Mouse (Mus musculus) neural tube, embryonic 13.5 days (tissue): ENCODE data around the gene Ankrd66. TPM values are rescaled to one million over a fixed set of nuclear protein-coding genes. Genes with fewer than 3 reads are reported as not detected.
"Not testable (repeated sequence)": the region's sequence is repeated elsewhere in the genome, so short reads cannot be mapped to it uniquely, and the experiment has no call there.

Experiments used
- ATAC-seq: fragments of 200-750 bp; cut with Nextera tagmentation; 2 replicates; pipeline ENCODE4 v1.8.0; 2017; ENCODE audit warnings: low read depth, mild to moderate bottlenecking, moderate TSS enrichment, moderate library complexity
- H3K27ac ChIP-seq: fragments of 300-500 bp; sonication (generic); replicated peaks from 2 replicates; pipeline ENCODE4 v1.5.1; 2015; ENCODE audit warnings: moderate library complexity, mild to moderate bottlenecking, inconsistent platforms
- H3K27me3 ChIP-seq: fragments of 300-500 bp; sonication (generic); 2 replicates; pipeline ENCODE4 v1.6.1; 2015; ENCODE audit warnings: mild to moderate bottlenecking, inconsistent platforms
- H3K36me3 ChIP-seq: fragments of 300-500 bp; sonication (generic); 2 replicates; pipeline ENCODE4 v1.6.1; 2015; ENCODE audit warnings: mild to moderate bottlenecking, inconsistent platforms
- H3K4me1 ChIP-seq: fragments of 300-500 bp; sonication (generic); replicated peaks from 2 replicates; pipeline ENCODE4 v1.6.1; 2015; ENCODE audit warnings: inconsistent platforms
- H3K4me2 ChIP-seq: fragments of 300-500 bp; sonication (generic); 2 replicates; pipeline ENCODE4 v1.6.1; 2015; ENCODE audit warnings: inconsistent platforms, mild to moderate bottlenecking, moderate library complexity
- H3K4me3 ChIP-seq: fragments of 300-500 bp; sonication (generic); 2 replicates; pipeline ENCODE4 v1.5.1; 2015; ENCODE audit warnings: mild to moderate bottlenecking, inconsistent platforms
- H3K9ac ChIP-seq: fragments of 300-500 bp; sonication (generic); 2 replicates; pipeline ENCODE4 v1.6.1; 2015; ENCODE audit warnings: moderate library complexity, mild to moderate bottlenecking, inconsistent platforms
- H3K9me3 ChIP-seq: fragments of 300-500 bp; sonication (generic); 2 replicates; pipeline ENCODE4 v1.6.1; 2016; ENCODE audit warnings: inconsistent platforms
- WGBS: fragments of 180-500 bp; shearing (Covaris S2); methylation state at CpG from one replicate; pipeline ENCODE4 v1.1.7; 2015; 5-methylcytosine and 5-hydroxymethylcytosine counted together
- polyA plus RNA-seq: library from polyadenylated mRNA; unstranded; fragments of >200 nt; fragmentation: Nextera tagmentation; extraction: Ambion mirVana; gene quantifications from 2 replicates; pipeline ENCODE4 v1.2.1, GENCODE M21; 2015

Gene Ankrd66
- polyA plus RNA-seq, 1 experiment from 2014 or later: 0.14 TPM

DNA sequence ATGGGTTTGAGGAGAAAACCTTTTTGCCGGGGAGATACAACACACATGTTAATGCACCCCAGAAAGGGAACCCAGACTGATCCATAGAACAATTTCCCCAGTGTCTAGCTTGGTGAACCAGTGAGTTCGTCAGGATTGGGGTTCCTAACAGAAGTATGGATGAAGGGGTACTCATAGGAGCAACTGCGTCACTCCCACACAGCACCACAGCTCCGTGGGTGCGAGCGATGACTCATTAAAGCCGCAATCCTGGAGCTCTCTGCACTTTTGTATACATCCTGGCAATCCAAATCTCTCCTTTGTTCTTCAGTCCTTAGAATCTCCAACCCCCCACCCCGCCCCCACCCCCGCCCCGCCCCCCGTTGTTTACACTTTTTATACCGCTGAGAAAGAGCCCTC is 24.2 kb upstream of the Ankrd66 start:
- 0 out of 2 replicates have a peak, but pooled peaks cover under 1% of the 10 kb centered on the region for H3K9me3 ChIP-seq
- peak; percentile 70 for ATAC-seq
- peak overlapping the region; percentile 69 for H3K9ac ChIP-seq
- H3K27me3 ChIP-seq: no peaks in the 10 kb centered on the region
- peaks cover 12% of the 10 kb centered on the region for H3K4me1 ChIP-seq
- peak overlapping the region; percentile 84 for H3K4me2 ChIP-seq
- WGBS: 6% methylated on average over 12 of the region's 12 CpGs
- H3K4me3 ChIP-seq: peak overlapping the region; percentile 48
- no peaks in the 10 kb centered on the region for H3K36me3 ChIP-seq
- no peak overlapping the region for H3K27ac ChIP-seq

DNA sequence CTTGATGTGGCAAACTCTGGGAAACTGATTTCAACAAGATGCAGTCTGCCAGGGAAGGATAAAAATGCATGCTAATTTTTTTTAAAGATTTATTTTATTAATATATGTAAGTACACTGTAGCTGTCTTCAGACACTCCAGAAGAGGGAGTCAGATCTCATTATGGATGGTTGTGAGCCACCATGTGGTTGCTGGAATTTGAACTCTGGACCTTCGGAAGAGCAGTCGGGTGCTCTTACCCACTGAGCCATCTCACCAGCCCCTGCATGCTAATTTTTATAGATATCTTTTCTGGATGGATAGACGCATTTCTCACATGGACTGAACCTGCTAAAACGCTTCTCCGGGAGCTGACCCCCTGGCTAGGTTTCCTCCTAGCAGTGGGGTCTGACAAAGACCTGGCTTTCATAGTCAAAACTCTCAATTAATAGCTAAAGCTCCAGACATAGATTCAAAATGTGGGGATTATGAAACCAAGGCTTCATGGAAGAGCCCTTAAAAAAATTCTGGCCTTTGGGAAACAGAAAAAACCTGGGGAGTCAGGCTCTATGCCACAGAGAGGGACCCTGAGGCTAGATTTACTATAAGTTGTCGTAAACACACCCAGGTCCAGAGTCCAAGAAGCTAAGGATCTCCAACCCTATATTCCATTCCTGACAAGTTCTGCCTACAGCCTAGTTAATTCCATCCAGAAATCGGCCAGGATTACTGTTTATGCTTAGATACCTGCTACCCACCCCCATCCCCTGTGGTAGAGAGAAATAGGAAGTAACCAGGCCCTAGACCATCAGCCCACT is 20.0 kb upstream of the Ankrd66 start:
- no peak overlapping the region for H3K4me2 ChIP-seq
- H3K27ac ChIP-seq: no peak overlapping the region
- H3K9ac ChIP-seq: no peak overlapping the region
- peaks cover 6% of the 10 kb centered on the region; the same call in 1 of the 2 replicates for H3K4me1 ChIP-seq
- H3K27me3 ChIP-seq: no peaks in the 10 kb centered on the region
- 93% methylated on average over 7 of the region's 7 CpGs for WGBS
- H3K9me3 ChIP-seq: peaks cover 4% of the 10 kb centered on the region; the same call in 1 of the 2 replicates
- no peak for ATAC-seq
- no peak overlapping the region for H3K4me3 ChIP-seq
- H3K36me3 ChIP-seq: no peaks in the 10 kb centered on the region

- H3K4me3 ChIP-seq: no peak overlapping the region
- no peak overlapping the region for H3K9ac ChIP-seq
- no peaks in the 10 kb centered on the region for H3K27me3 ChIP-seq
- peaks cover 7% of the 10 kb centered on the region; the same call in 1 of the 2 replicates for H3K4me1 ChIP-seq
- 84% methylated on average over 3 of the region's 3 CpGs for WGBS
- H3K9me3 ChIP-seq: peaks cover 4% of the 10 kb centered on the region; the same call in 1 of the 2 replicates
- no peak overlapping the region for H3K27ac ChIP-seq
- no peaks in the 10 kb centered on the region for H3K36me3 ChIP-seq
- no peak for ATAC-seq
- H3K4me2 ChIP-seq: no peak overlapping the region
Observed at GRCm38 (mm10) chr17:43558678-43559077, 15.2 kb upstream of the Ankrd66 start.

GRCm38 (mm10) chr17:43557541-43558090 is 14.2 kb upstream of the Ankrd66 start:
- no peaks in the 10 kb centered on the region for H3K27me3 ChIP-seq
- peak; percentile 94 for ATAC-seq
- peaks cover 7% of the 10 kb centered on the region; the same call in 1 of the 2 replicates for H3K4me1 ChIP-seq
- WGBS: 26% methylated on average over 6 of the region's 6 CpGs
- H3K9ac ChIP-seq: no peak overlapping the region
- peaks cover 4% of the 10 kb centered on the region; the same call in 1 of the 2 replicates for H3K9me3 ChIP-seq
- H3K27ac ChIP-seq: no peak overlapping the region
- no peak overlapping the region for H3K4me2 ChIP-seq
- no peaks in the 10 kb centered on the region for H3K36me3 ChIP-seq
- no peak overlapping the region for H3K4me3 ChIP-seq

- Histone ChIP-seq H3K4me2 (no peak overlapping the region), H3K27ac (no peak overlapping the region), H3K4me1 (peaks cover 7% of the 10 kb centered on the region; the same call in 1 of the 2 replicates), H3K27me3 (no peaks in the 10 kb centered on the region), H3K9me3 (no peaks in the 10 kb centered on the region), H3K36me3 (no peaks in the 10 kb centered on the region), H3K4me3 (no peak overlapping the region), H3K9ac (no peak overlapping the region)
- ATAC-seq: no peak; the same call in 1 of the 2 replicates
- 65% methylated on average over 4 of the region's 4 CpGs for WGBS
Observed at GRCm38 (mm10) chr17:43557104-43557503, 13.7 kb upstream of the Ankrd66 start.

GRCm38 (mm10) chr17:43554516-43555403 is 11.3 kb upstream of the Ankrd66 start:
- H3K36me3 ChIP-seq: no peaks in the 10 kb centered on the region
- H3K4me1 ChIP-seq: peaks cover 7% of the 10 kb centered on the region; the same call in 1 of the 2 replicates
- no peak for ATAC-seq
- no peak overlapping the region for H3K4me3 ChIP-seq
- WGBS: 75% methylated on average over 12 of the region's 12 CpGs
- no peaks in the 10 kb centered on the region for H3K9me3 ChIP-seq
- no peak overlapping the region for H3K27ac ChIP-seq
- H3K27me3 ChIP-seq: no peaks in the 10 kb centered on the region
- no peak overlapping the region for H3K9ac ChIP-seq
- H3K4me2 ChIP-seq: no peak overlapping the region

GRCm38 (mm10) chr17:43551122-43551630 is 7.7 kb upstream of the Ankrd66 start:
- no peak; the same call in 1 of the 2 replicates for ATAC-seq
- Histone ChIP-seq H3K4me2 (no peak overlapping the region), H3K36me3 (no peaks in the 10 kb centered on the region), H3K9me3 (no peaks in the 10 kb centered on the region), H3K4me1 (no peaks in the 10 kb centered on the region), H3K4me3 (no peak overlapping the region), H3K27ac (no peak overlapping the region), H3K27me3 (no peaks in the 10 kb centered on the region), H3K9ac (no peak overlapping the region)
- 43% methylated on average over 3 of the region's 3 CpGs for WGBS

DNA sequence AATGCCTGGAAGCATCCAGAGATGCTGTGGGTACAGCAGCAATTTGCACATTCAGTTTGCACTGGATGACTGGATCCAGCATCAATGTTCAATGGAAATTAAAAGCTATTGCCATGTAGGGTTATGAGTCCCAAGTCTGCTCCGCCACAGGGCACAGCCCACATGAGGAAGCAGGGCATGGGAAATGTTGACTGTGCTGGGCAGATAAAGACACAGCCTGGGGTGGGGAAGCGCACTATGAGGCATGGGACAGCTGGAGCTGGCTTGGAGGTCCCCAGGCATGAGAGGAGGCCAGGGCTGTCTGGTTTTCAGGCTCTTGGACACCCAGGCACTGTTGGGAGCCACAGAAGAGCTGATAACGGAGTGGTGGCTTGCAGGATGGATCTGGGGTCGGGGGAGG is 601 bp upstream of the Ankrd66 start:
- no peaks in the 10 kb centered on the region for H3K9me3 ChIP-seq
- 88% methylated on average over 4 of the region's 4 CpGs for WGBS
- no peak overlapping the region for H3K4me2 ChIP-seq
- H3K4me3 ChIP-seq: no peak overlapping the region
- H3K9ac ChIP-seq: no peak overlapping the region
- H3K4me1 ChIP-seq: no peaks in the 10 kb centered on the region
- no peak for ATAC-seq
- no peak overlapping the region for H3K27ac ChIP-seq
- H3K36me3 ChIP-seq: no peaks in the 10 kb centered on the region
- H3K27me3 ChIP-seq: no peaks in the 10 kb centered on the region

DNA sequence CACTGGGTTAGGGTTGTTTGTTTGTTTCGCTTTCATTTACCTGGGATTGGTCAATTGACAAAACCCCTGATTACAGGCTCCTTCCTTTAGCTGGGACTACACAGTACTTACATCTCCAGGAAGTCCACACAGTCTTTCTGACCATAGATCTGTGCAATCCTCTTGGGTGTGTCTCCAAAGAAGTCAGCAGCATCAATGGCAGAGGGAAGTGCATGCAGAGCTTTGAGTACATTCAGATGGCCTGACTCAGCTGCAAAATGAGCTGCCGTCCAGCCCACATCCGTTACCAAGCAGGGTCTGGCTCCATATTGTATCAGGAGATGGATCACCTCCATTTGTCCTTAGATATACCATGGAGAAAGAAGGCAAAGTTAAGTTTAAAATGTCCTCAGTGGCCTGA is 4.7 kb downstream of the Ankrd66 start:
- WGBS: 79% methylated on average over 3 of the region's 3 CpGs
- H3K27me3 ChIP-seq: no peaks in the 10 kb centered on the region
- no peaks in the 10 kb centered on the region for H3K9me3 ChIP-seq
- H3K4me2 ChIP-seq: no peak overlapping the region
- H3K4me3 ChIP-seq: no peak overlapping the region
- no peak overlapping the region for H3K27ac ChIP-seq
- no peak overlapping the region for H3K9ac ChIP-seq
- peaks cover 10% of the 10 kb centered on the region for H3K4me1 ChIP-seq
- ATAC-seq: no peak
- H3K36me3 ChIP-seq: no peaks in the 10 kb centered on the region

DNA sequence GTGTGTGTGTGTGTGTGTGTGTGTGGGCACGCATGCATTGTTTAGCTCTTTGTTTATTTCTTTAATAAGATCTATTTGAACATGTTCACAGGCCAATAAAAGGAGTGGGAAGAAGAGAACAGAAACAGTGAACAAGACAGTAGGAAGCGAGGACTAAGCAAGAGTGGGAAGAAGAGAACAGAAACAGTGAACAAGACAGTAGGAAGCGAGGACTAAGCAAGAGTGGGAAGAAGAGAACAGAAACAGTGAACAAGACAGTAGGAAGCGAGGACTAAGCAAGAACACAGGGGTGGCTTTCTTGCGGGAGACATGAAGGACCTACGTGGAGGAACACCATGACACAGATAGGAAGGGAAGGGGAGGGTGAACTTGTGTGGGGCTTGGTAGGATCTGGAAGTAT is 6.6 kb downstream of the Ankrd66 start:
- not testable (repeated sequence) for H3K9me3 ChIP-seq, ATAC-seq, H3K4me1 ChIP-seq, H3K9ac ChIP-seq, H3K4me2 ChIP-seq, H3K27ac ChIP-seq, H3K4me3 ChIP-seq, H3K36me3 ChIP-seq, H3K27me3 ChIP-seq
- 86% methylated on average over 6 of the region's 6 CpGs for WGBS

DNA sequence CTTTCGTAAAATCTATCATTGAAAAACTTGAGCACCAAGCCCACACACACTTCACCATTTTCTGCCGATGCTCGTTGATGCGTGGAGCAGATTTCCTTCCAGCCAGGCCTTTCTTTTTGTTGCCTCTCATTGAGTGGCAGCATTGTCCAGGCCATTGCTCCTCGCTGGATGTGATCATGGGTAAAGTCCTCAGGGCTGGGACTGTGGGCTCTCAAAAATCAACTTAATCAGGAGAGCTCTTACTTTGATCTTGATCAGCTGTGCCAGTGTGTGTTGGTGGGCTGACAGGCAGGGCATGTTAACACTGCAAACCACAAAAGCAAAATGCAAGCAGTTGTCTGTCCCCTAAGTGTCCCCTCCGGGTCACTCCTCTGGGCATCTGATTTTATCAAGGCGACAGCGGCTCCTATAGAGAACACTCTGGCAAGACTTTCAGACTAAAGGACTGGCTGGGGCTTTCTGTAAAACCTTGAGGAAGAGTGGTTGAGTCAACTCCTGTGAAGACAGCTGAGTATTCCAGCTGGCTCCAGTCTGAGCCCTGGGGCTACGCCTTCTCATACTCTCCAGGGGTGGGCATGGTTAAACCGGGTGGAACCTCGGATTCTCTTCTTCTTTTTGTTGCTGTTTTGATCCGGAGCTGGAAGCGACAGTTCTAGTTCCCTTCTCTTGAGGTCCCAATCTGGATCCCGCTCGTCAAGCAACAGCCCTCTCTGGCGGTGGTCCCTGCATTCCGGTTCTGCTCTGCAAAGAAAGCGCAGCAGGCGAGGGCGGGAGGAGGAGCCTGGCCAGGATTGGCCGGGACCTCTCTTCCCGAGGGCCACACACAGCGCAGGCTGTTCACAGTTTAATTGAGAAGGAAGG is 8.8 kb downstream of the Ankrd66 start:
- no peaks in the 10 kb centered on the region for H3K9me3 ChIP-seq
- H3K36me3 ChIP-seq: no peaks in the 10 kb centered on the region
- ATAC-seq: peak; percentile 61
- H3K27ac ChIP-seq: no peak overlapping the region
- peak overlapping the region; percentile 18 for H3K4me3 ChIP-seq
- H3K9ac ChIP-seq: no peak overlapping the region
- H3K4me1 ChIP-seq: peaks cover 10% of the 10 kb centered on the region
- no peaks in the 10 kb centered on the region for H3K27me3 ChIP-seq
- peak overlapping the region; percentile 51 for H3K4me2 ChIP-seq
- WGBS: 10% methylated on average over 23 of the region's 23 CpGs
